9 mouse cellular contexts compared by ENCODE assay signal in the genomic region with DNA sequence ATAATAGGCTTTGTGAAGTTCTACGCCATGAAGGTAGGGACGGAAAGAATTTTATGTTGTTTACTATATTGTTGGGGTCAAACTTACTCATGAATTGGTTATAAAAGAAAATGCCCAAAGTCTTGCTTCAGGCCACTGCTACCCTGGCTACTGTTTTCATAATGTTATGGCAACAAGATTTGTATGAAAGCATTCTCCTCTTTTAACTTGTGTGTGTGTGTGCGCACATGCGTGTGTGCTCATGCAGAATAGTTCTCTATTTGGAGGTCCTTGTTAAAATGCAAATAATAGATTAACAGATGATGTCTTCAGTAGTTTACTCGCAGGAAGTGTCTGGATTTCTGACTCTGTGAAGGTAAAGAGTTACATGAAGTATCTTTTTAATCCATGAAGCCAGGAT. TPM values are rescaled to one million over a fixed set of nuclear protein-coding genes. Genes with fewer than 3 reads are reported as not detected.
DNase-seq lines count a peak whose midpoint lies in the region; ATAC-seq lines count a peak whose summit lies in the region.
"Had no signal": no experiment of that assay in that cellular context is flagged by ENCODE, and none has a peak within 500 bp of the region (broad histone marks: within the 10 kb centered on the region; RNA-seq: fewer than 3 reads in every experiment).

No protein-coding gene starts in this region.

- H3K27me3 ChIP-seq in kidney, embryonic 16.5 days (ENCODE audit: insufficient read depth, low read length), result no peaks in the 10 kb centered on the region
- no peaks in the 10 kb centered on the region for H3K27me3 ChIP-seq in embryonic facial prominence, embryonic 13.5 days
- no peaks in the 10 kb centered on the region for H3K27me3 ChIP-seq in intestine, embryonic 15.5 days (replicated peaks)
- H3K27me3 ChIP-seq in midbrain, embryonic 16.5 days (ENCODE audit: control insufficient read depth, insufficient read depth, low read depth, low read length), result no peaks in the 10 kb centered on the region
- H3K27me3 ChIP-seq in forebrain, embryonic 11.5 days (ENCODE audit: control insufficient read depth, insufficient read depth, low read length), result no peaks in the 10 kb centered on the region

- ATAC-seq in kidney, embryonic 16.5 days (ENCODE audit: low FRiP score, low TSS enrichment), result no peak
- no peak for ATAC-seq in embryonic facial prominence, embryonic 13.5 days (ENCODE audit: insufficient number of reproducible peaks, insufficient read depth, low FRiP score, low TSS enrichment, low read depth)
- ATAC-seq in intestine, embryonic 15.5 days, result no peak
- ATAC-seq in midbrain, embryonic 16.5 days, result no peak
- no peak for ATAC-seq in forebrain, embryonic 11.5 days (replicated peaks; ENCODE audit: low FRiP score)

- DNase-seq in kidney, adult 18-20 months, result no peak
- DNase-seq in retina, embryonic 14.5 days (ENCODE audit: low spot score), result no peak
- DNase-seq in right cerebral cortex, postnatal 36 days (ENCODE audit: low spot score in 2 of 2), result no peak
- no peak for DNase-seq in forebrain, embryonic 11.5 days (ENCODE audit: low spot score)

- H3K4me2 ChIP-seq in kidney, embryonic 16.5 days (replicated peaks; ENCODE audit: low read depth, low read length), result peak overlapping the region; percentile 77
- H3K4me2 ChIP-seq in embryonic facial prominence, embryonic 13.5 days, result peak overlapping the region; percentile 65
- peak overlapping the region; percentile 70 for H3K4me2 ChIP-seq in intestine, embryonic 15.5 days (replicated peaks)
- H3K4me2 ChIP-seq in midbrain, embryonic 16.5 days (ENCODE audit: low read length), result peak overlapping the region; percentile 68
- no peak overlapping the region for H3K4me2 ChIP-seq in forebrain, embryonic 11.5 days (ENCODE audit: low read depth, low read length, severe bottlenecking)

- no peak overlapping the region for H3K9ac ChIP-seq in kidney, embryonic 16.5 days (replicated peaks; ENCODE audit: low read length)
- no peak overlapping the region for H3K9ac ChIP-seq in embryonic facial prominence, embryonic 13.5 days
- 0 out of 2 replicates have a peak overlapping the region, but pooled peaks have one; percentile 21 for H3K9ac ChIP-seq in intestine, embryonic 15.5 days
- H3K9ac ChIP-seq in midbrain, embryonic 16.5 days (ENCODE audit: low read depth, low read length), result no peak overlapping the region
- H3K9ac ChIP-seq in forebrain, embryonic 11.5 days (ENCODE audit: low read length), result no peak overlapping the region

- no peaks in the 10 kb centered on the region for H3K9me3 ChIP-seq in kidney, embryonic 16.5 days (ENCODE audit: low read length)
- H3K9me3 ChIP-seq in embryonic facial prominence, embryonic 13.5 days, result no peaks in the 10 kb centered on the region
- no peaks in the 10 kb centered on the region for H3K9me3 ChIP-seq in intestine, embryonic 15.5 days
- H3K9me3 ChIP-seq in midbrain, embryonic 16.5 days (replicated peaks; ENCODE audit: control insufficient read depth, low read length, poor library complexity, severe bottlenecking), result no peaks in the 10 kb centered on the region
- no peaks in the 10 kb centered on the region for H3K9me3 ChIP-seq in forebrain, embryonic 11.5 days (ENCODE audit: control insufficient read depth, low read length)

- H3K4me3 ChIP-seq in kidney, embryonic 16.5 days (ENCODE audit: low read length), result peak overlapping the region; percentile 91
- H3K4me3 ChIP-seq in embryonic facial prominence, embryonic 13.5 days, result peak overlapping the region; percentile 93
- peak overlapping the region; percentile 81 for H3K4me3 ChIP-seq in intestine, embryonic 15.5 days (replicated peaks)
- no peak overlapping the region for H3K4me3 ChIP-seq in midbrain, embryonic 16.5 days (ENCODE audit: low read depth, low read length)
- no peak overlapping the region for H3K4me3 ChIP-seq in forebrain, embryonic 11.5 days (ENCODE audit: low read depth, low read length)

- peaks cover 45% of the 10 kb centered on the region for H3K4me1 ChIP-seq in kidney, embryonic 16.5 days (ENCODE audit: insufficient read depth, low read length)
- H3K4me1 ChIP-seq in embryonic facial prominence, embryonic 13.5 days, result peaks cover 46% of the 10 kb centered on the region
- H3K4me1 ChIP-seq in intestine, embryonic 15.5 days (replicated peaks), result peaks cover 15% of the 10 kb centered on the region
- H3K4me1 ChIP-seq in midbrain, embryonic 16.5 days (ENCODE audit: control insufficient read depth, insufficient read depth, low read length), result peaks cover 34% of the 10 kb centered on the region
- H3K4me1 ChIP-seq in forebrain, embryonic 11.5 days (replicated peaks; ENCODE audit: control insufficient read depth, insufficient read depth, low read length), result peaks cover 4% of the 10 kb centered on the region; the same call in 1 of the 2 replicates

- 0 out of 2 replicates have a peak overlapping the region, but pooled peaks have one; percentile 43 for H3K27ac ChIP-seq in kidney, embryonic 16.5 days (ENCODE audit: low read length)
- H3K27ac ChIP-seq in embryonic facial prominence, embryonic 13.5 days, result no peak overlapping the region
- no peak overlapping the region for H3K27ac ChIP-seq in intestine, embryonic 15.5 days
- no peak overlapping the region for H3K27ac ChIP-seq in midbrain, embryonic 16.5 days (ENCODE audit: low read length)
- H3K27ac ChIP-seq in forebrain, embryonic 11.5 days (ENCODE audit: low read depth, low read length), result no peak overlapping the region
- H3K27ac ChIP-seq: macrophage had no signal

- no peaks in the 10 kb centered on the region for H3K36me3 ChIP-seq in kidney, embryonic 16.5 days (ENCODE audit: insufficient read depth, low read length)
- no peaks in the 10 kb centered on the region for H3K36me3 ChIP-seq in embryonic facial prominence, embryonic 13.5 days
- H3K36me3 ChIP-seq in intestine, embryonic 15.5 days, result no peaks in the 10 kb centered on the region
- no peaks in the 10 kb centered on the region for H3K36me3 ChIP-seq in midbrain, embryonic 16.5 days (ENCODE audit: control insufficient read depth, insufficient read depth, low read length)
- no peaks in the 10 kb centered on the region for H3K36me3 ChIP-seq in forebrain, embryonic 11.5 days (ENCODE audit: control insufficient read depth, insufficient read depth, low read length)

- WGBS in kidney, embryonic 16.5 days, result 75% methylated on average over 5 of the region's 5 CpGs
- 83% methylated on average over 5 of the region's 5 CpGs for WGBS in embryonic facial prominence, embryonic 13.5 days
- 68% methylated on average over 5 of the region's 5 CpGs for WGBS in intestine, embryonic 15.5 days
- 74% methylated on average over 5 of the region's 5 CpGs for WGBS in midbrain, embryonic 16.5 days
- 81% methylated on average over 5 of the region's 5 CpGs for WGBS in forebrain, embryonic 11.5 days

RNA-seq across cellular contexts. Expression of a gene that starts 2.6 kb away (rescaled TPM):
- 23.8 and 26.4 TPM in 2 replicates for polyA plus RNA-seq in kidney, embryonic 16.5 days (2015; fragmentation: Nextera tagmentation; extraction: Ambion mirVana)
- polyA plus RNA-seq in embryonic facial prominence, embryonic 13.5 days (2015; fragmentation: Nextera tagmentation; extraction: Ambion mirVana), result 25.0 and 31.1 TPM in 2 replicates
- 49.0 and 50.4 TPM in 2 replicates for polyA plus RNA-seq in intestine, embryonic 15.5 days (2015; fragmentation: Nextera tagmentation; extraction: Ambion mirVana)
- polyA plus RNA-seq in midbrain, embryonic 16.5 days (2015; fragmentation: Nextera tagmentation; extraction: Ambion mirVana), result 27.8 and 28.2 TPM in 2 replicates
- polyA plus RNA-seq in forebrain, embryonic 11.5 days (2014; fragmentation: Nextera tagmentation; extraction: Ambion mirVana), result 37.1 and 38.2 TPM in 2 replicates

Comparison
In these comparisons a context has a peak if more than half of its experiments do, and no peak if none do; other contexts are left out.
1. H3K4me3 ChIP-seq: peak in kidney, embryonic 16.5 days (single experiment), embryonic facial prominence, embryonic 13.5 days (single experiment) and intestine, embryonic 15.5 days (single experiment); none in midbrain, embryonic 16.5 days (single experiment) and forebrain, embryonic 11.5 days (single experiment).